Mouse (Mus musculus) limb, embryonic 12.5 days (tissue): ENCODE data around the gene Asgr1. TPM values are rescaled to one million over a fixed set of nuclear protein-coding genes. Genes with fewer than 3 reads are reported as not detected.

Source experiments
- ATAC-seq: fragments of 200-750 bp; cut with Nextera tagmentation; 2 replicates; pipeline ENCODE4 v1.8.0; 2017; ENCODE audit warnings: low read depth, moderate TSS enrichment; ENCODE audit not compliant: insufficient number of reproducible peaks, insufficient read depth, low FRiP score, low TSS enrichment
- H3K27ac ChIP-seq: fragments of 300-500 bp; sonication (generic); 2 replicates; pipeline ENCODE4 v1.5.1; 2016; ENCODE audit warnings: mild to moderate bottlenecking, moderate library complexity
- H3K27me3 ChIP-seq: fragments of 300-500 bp; sonication (generic); 2 replicates; pipeline ENCODE4 v1.6.1; 2016; ENCODE audit warnings: mild to moderate bottlenecking, moderate library complexity
- H3K36me3 ChIP-seq: fragments of 300-500 bp; sonication (generic); 2 replicates; pipeline ENCODE4 v1.6.1; 2016; ENCODE audit warnings: mild to moderate bottlenecking, moderate library complexity
- H3K4me1 ChIP-seq: fragments of 300-500 bp; sonication (generic); replicated peaks from 2 replicates; pipeline ENCODE4 v1.6.1; 2016
- H3K4me2 ChIP-seq: fragments of 300-500 bp; sonication (generic); 2 replicates; pipeline ENCODE4 v1.6.1; 2016; ENCODE audit warnings: mild to moderate bottlenecking, moderate library complexity
- H3K4me3 ChIP-seq: fragments of 300-500 bp; sonication (generic); replicated peaks from 2 replicates; pipeline ENCODE4 v1.5.1; 2016; ENCODE audit warnings: mild to moderate bottlenecking
- H3K9ac ChIP-seq: fragments of 300-500 bp; sonication (generic); replicated peaks from 2 replicates; pipeline ENCODE4 v1.6.1; 2016; ENCODE audit warnings: mild to moderate bottlenecking, moderate library complexity
- H3K9me3 ChIP-seq: fragments of 300-500 bp; sonication (generic); 2 replicates; pipeline ENCODE4 v1.6.1; 2016; ENCODE audit warnings: mild to moderate bottlenecking, moderate library complexity
- WGBS: fragments of 180-500 bp; shearing (Covaris S2); methylation state at CpG from one replicate; pipeline ENCODE4 v1.1.7; 2016; 5-methylcytosine and 5-hydroxymethylcytosine counted together
- polyA plus RNA-seq: library from polyadenylated mRNA; unstranded; fragments of >200 nt; fragmentation: Nextera tagmentation; extraction: Ambion mirVana; gene quantifications from 2 replicates; pipeline ENCODE4 v1.2.1, GENCODE M21; 2016

The Asgr1 gene
- polyA plus RNA-seq, 1 experiment from 2014 or later = 2.3 TPM

DNA sequence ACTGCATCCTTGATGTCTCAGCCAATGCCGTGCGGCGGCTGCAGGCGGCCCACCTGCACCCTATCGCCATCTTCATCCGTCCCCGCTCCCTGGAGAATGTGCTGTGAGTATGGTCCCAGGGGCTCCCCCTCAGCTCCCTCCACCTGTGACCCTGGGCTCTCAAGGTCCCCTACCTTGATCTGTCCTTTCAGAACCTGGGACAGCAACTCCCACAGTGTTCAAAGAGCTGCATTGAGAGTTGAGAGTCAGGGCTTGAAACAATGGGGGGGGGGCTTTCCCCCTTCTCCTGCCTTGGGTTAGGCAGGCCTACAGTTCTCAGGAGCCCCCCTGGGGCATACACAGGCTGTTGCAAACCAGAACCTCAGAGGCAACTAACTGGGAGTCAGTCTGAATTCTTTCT, 10.2 kb upstream of the Asgr1 start:
- Histone ChIP-seq H3K27me3 (no peaks in the 10 kb centered on the region), H3K27ac (no peak overlapping the region), H3K9ac (no peak overlapping the region), H3K4me2 (no peak overlapping the region), H3K36me3 (peaks cover 72% of the 10 kb centered on the region), H3K4me3 (no peak overlapping the region), H3K4me1 (no peaks in the 10 kb centered on the region), H3K9me3 (no peaks in the 10 kb centered on the region)
- no peak for ATAC-seq
- WGBS = 85% methylated on average over 7 of the region's 7 CpGs

DNA sequence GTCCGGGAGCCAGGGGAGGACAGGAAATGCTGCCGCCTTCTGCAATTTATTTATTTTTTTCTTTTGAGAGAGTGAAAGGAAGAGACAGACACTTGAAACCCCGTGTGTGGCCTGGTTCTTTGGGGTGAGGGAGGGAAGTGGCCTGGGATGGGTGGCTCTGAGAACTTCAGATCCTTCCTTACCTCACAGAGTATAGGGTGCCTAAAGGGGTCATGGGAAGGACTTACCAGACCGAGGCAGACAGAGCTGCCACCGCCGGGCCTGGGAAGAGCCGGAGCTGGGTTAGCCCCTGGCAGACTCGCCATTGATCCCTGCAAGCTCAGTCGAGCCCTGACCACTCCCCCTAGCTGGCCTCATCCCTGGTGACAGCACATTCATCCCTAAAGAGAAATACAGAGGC, 8.4 kb upstream of the Asgr1 start:
- Histone ChIP-seq H3K27me3 (no peaks in the 10 kb centered on the region), H3K36me3 (peaks cover 54% of the 10 kb centered on the region), H3K4me3 (no peak overlapping the region), H3K9me3 (no peaks in the 10 kb centered on the region), H3K4me2 (no peak overlapping the region), H3K27ac (no peak overlapping the region), H3K9ac (no peak overlapping the region), H3K4me1 (no peaks in the 10 kb centered on the region)
- ATAC-seq = no peak
- WGBS = 43% methylated on average over 9 of the region's 9 CpGs

DNA sequence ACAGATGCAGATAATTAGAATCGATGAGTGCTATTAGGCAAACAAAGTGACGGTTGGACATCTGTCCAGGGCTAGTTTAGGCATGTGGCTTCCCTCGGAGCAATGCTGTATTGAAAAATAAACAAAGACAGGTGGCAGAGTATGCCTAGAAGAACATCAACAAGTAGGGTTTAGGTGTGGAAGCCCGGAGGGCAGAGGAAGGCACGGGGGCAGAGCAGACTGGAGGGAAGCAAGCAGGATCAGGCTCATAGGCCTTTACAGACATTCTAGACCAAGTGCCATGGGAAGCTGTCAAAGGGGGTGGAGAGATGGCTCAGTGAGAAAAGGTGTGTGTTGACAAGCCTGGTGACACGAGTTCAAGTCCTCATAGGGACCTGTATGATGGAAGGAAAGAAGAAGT, 4.5 kb upstream of the Asgr1 start:
- H3K4me1 ChIP-seq = 0 out of 2 replicates have a peak, but pooled peaks cover 3% of the 10 kb centered on the region
- H3K36me3 ChIP-seq = peaks cover 15% of the 10 kb centered on the region
- no peak overlapping the region for H3K4me3 ChIP-seq
- H3K27me3 ChIP-seq = 0 out of 2 replicates have a peak, but pooled peaks cover 3% of the 10 kb centered on the region
- no peak overlapping the region for H3K4me2 ChIP-seq
- H3K27ac ChIP-seq = no peak overlapping the region
- no peak for ATAC-seq
- WGBS = 54% methylated on average over 6 of the region's 6 CpGs
- H3K9me3 ChIP-seq = no peaks in the 10 kb centered on the region
- no peak overlapping the region for H3K9ac ChIP-seq

DNA sequence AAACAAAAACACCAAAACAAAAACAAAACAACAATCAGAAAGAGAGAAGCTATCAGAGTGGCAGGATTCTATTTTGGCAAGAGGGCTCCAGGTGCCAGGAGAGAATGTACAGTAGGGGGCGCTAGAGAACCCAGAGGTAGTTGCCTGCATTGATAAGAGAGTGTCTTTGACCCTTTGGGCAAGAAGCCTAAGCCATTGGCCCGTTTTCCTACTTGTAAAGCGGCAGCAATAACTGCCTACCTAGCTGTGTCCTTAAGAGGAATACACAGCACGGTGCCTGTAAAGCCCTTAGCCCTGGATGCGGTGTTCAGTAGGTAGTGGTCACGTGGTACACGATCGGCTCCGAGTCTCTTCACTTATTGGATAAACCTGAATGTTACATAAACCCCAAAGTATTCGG, 4.1 kb upstream of the Asgr1 start:
- H3K36me3 ChIP-seq = peaks cover 11% of the 10 kb centered on the region
- no peak overlapping the region for H3K4me3 ChIP-seq
- no peaks in the 10 kb centered on the region for H3K9me3 ChIP-seq
- 0 out of 2 replicates have a peak, but pooled peaks cover 3% of the 10 kb centered on the region for H3K4me1 ChIP-seq
- H3K4me2 ChIP-seq = no peak overlapping the region
- H3K9ac ChIP-seq = no peak overlapping the region
- H3K27me3 ChIP-seq = 0 out of 2 replicates have a peak, but pooled peaks cover 5% of the 10 kb centered on the region
- ATAC-seq = no peak
- WGBS = 58% methylated on average over 10 of the region's 10 CpGs
- H3K27ac ChIP-seq = no peak overlapping the region

DNA sequence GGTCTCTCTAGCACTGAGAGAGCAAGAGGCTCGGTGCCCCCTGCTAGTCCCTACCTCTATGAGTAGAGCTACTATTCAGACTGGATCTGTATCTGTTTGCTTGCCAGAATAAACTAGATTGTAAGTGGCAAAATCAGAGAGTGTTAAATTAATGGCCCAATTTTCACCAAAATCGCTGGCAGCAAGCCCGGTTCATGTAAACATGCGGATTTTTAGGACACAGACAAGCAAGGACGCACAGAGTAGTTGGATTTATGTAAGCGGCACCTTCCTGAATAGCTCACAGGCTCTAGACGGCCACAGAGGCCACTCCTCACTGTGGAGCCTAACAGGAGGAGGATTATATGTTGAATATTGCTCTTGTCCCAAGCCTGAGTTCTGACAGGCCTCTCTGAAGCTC, 729 bp upstream of the Asgr1 start:
- no peak overlapping the region for H3K4me3 ChIP-seq

DNA sequence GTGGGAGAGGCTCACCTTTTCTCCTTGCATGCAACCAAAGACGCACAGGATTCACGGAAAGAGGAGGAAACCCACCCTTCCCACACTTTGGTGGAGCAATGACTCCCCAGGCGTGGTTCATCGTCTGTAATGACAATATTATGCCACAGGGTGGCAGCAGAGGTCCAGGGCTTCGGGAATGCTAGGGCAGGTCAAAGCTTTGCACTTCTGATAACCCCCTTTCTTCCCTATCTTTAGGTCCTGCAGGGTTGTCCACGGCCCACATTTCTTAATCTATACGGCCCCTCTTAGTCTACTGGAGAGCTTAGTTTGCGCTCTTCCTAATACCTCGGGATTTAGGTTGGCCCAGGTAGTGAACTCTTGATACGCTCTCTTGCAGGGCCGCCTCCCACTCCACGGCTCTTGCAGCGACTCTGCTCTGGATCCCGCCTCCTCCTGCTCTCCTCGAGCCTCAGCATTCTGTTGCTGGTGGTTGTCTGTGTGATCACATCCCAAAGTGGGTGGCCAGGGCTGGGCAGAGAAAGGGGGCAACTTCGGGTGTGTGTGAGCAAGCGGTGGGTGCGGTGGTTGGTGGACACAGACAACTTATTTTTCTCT, 1.8 kb downstream of the Asgr1 start:
- H3K27me3 ChIP-seq = 0 out of 2 replicates have a peak, but pooled peaks cover 7% of the 10 kb centered on the region
- peak overlapping the region; percentile 37 for H3K4me2 ChIP-seq
- H3K9me3 ChIP-seq = no peaks in the 10 kb centered on the region
- peaks cover 27% of the 10 kb centered on the region for H3K4me1 ChIP-seq
- no peak overlapping the region for H3K4me3 ChIP-seq
- peak overlapping the region; percentile 20; the same call in 1 of the 2 replicates for H3K27ac ChIP-seq
- 29% methylated on average over 18 of the region's 18 CpGs for WGBS
- H3K36me3 ChIP-seq = no peaks in the 10 kb centered on the region
- peak; percentile 49 for ATAC-seq
- H3K9ac ChIP-seq = no peak overlapping the region

More for the DNA sequence above, 729 bp upstream of the Asgr1 start:
- Histone ChIP-seq H3K4me1 (peaks cover 24% of the 10 kb centered on the region), H3K27ac (0 out of 2 replicates have a peak overlapping the region, but pooled peaks have one; percentile 17), H3K36me3 (no peaks in the 10 kb centered on the region), H3K9me3 (no peaks in the 10 kb centered on the region), H3K27me3 (0 out of 2 replicates have a peak, but pooled peaks cover 7% of the 10 kb centered on the region), H3K4me2 (no peak overlapping the region), H3K9ac (no peak overlapping the region)
- WGBS = 68% methylated on average over 7 of the region's 7 CpGs
- ATAC-seq = no peak

DNA sequence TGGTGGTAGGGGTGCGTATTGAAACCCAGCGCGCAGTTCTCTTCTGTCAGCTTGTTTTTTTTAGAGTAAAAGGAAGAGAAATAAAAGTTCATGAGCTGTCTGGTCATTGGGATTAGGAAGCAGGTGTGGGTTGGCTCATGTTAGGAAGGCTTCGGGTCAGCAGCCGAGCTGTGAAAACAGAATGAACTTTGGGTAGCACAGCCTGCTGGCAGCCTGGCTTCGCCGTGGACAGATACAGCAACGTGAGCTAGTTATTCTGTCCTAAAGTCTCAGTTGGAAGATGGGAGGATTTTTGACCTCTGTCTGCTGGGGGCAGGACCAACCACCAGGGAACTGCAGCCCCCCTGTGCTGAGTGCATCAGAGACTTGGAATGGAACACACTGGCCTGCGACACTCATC, 3.9 kb downstream of the Asgr1 start:
- no peak for ATAC-seq
- H3K36me3 ChIP-seq = no peaks in the 10 kb centered on the region
- H3K9me3 ChIP-seq = peaks cover 3% of the 10 kb centered on the region
- 0 out of 2 replicates have a peak, but pooled peaks cover 7% of the 10 kb centered on the region for H3K27me3 ChIP-seq
- H3K4me1 ChIP-seq = peaks cover 27% of the 10 kb centered on the region
- H3K4me3 ChIP-seq = no peak overlapping the region
- no peak overlapping the region for H3K27ac ChIP-seq
- no peak overlapping the region for H3K4me2 ChIP-seq
- 83% methylated on average over 9 of the region's 9 CpGs for WGBS
- H3K9ac ChIP-seq = no peak overlapping the region

DNA sequence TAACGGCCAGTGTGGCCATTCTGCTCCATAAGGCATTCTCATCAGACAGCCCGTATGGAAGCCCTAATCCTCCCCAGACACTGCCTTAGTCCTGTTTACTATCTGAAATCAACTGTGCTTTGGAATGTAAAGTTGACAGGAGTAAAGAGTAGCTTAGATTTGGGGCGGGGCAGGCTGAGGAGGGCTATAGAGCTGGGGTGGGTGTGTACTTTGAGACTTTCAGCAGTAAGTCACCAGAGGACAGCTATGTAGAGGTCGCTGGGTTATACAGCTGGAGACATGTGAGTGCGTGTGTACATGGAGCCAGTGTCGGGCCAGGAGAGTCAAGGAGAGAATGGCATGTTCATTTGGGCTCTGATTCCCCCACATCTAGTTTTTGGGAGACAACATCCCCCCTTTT, 6.0 kb downstream of the Asgr1 start:
- no peak for ATAC-seq
- Histone ChIP-seq H3K4me1 (peaks cover 24% of the 10 kb centered on the region), H3K36me3 (no peaks in the 10 kb centered on the region), H3K4me2 (no peak overlapping the region), H3K4me3 (no peak overlapping the region), H3K9me3 (peaks cover 8% of the 10 kb centered on the region), H3K27ac (no peak overlapping the region), H3K9ac (no peak overlapping the region), H3K27me3 (0 out of 2 replicates have a peak, but pooled peaks cover under 1% of the 10 kb centered on the region)
- 57% methylated on average over 6 of the region's 6 CpGs for WGBS

DNA sequence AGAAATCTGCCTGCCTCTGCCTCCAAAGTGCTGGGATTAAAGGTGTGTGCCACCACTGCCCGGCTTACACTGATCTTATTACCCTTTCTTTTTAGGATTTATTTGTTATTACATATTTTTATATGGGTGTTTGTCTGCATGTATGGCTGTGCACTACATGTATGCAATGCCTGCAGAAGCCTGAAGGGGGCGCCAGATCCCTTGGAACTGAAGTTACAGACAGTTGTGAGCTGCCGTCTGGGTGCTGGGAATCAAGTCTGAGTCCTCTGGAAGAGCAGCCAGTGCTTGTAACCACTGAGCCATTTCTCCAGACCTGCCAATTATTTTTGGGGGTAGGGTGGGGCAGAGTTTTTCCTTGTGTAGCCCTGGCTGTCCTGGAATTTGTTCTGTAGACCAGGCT, 9.2 kb downstream of the Asgr1 start:
- H3K27ac ChIP-seq = no peak overlapping the region
- no peak overlapping the region for H3K4me2 ChIP-seq
- no peak overlapping the region for H3K9ac ChIP-seq
- H3K4me3 ChIP-seq = no peak overlapping the region
- 68% methylated on average over 3 of the region's 3 CpGs for WGBS
- ATAC-seq = no peak
- no peaks in the 10 kb centered on the region for H3K27me3 ChIP-seq
- peaks cover 8% of the 10 kb centered on the region for H3K9me3 ChIP-seq
- peaks cover 31% of the 10 kb centered on the region for H3K4me1 ChIP-seq
- no peaks in the 10 kb centered on the region for H3K36me3 ChIP-seq

DNA sequence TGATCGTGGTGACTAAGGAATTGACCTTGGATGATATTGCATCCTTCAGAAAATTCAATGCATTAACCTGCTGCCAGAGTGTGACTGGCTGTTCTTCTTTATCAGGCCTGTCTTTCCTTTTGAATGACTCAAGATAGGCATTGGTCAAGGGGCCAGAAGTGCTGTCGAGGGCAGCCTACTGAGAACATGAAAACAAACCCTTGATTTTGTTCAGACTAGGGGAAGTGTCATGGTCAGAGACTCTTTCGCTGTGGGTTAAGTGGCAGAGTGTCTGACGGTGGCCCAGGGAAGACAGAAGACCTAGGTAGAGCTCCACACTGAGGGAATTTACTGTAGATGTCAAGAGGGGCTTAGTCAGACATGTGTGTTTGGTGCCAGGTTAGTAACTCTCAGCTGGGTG, 12.8 kb downstream of the Asgr1 start:
- Histone ChIP-seq H3K27me3 (no peaks in the 10 kb centered on the region), H3K9me3 (peaks cover 8% of the 10 kb centered on the region), H3K9ac (no peak overlapping the region), H3K27ac (peak overlapping the region; percentile 79), H3K4me3 (no peak overlapping the region), H3K4me1 (peaks cover 37% of the 10 kb centered on the region), H3K36me3 (no peaks in the 10 kb centered on the region), H3K4me2 (0 out of 2 replicates have a peak overlapping the region, but pooled peaks have one; percentile 4)
- 75% methylated on average over 4 of the region's 4 CpGs for WGBS
- ATAC-seq = no peak

DNA sequence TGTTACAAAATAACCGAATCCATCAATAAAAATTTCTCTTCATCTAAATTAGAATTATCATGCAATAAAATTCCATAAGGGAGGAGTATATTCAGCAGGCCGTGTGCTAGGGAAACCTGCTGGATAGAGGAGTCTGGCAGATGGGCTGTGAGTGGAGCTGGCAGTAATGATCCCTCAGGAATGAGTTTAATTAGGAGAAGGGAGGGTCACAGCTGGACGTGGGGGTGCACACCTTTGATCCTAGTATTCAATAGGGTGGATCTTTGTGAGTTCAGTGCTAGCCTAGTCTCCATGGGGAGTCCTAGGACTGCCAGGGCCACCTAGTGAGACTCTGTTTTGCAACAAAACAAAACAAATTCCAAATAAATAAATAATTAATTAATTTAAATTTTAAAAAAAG, 14.4 kb downstream of the Asgr1 start:
- H3K9me3 ChIP-seq = 0 out of 2 replicates have a peak, but pooled peaks cover under 1% of the 10 kb centered on the region
- no peak for ATAC-seq
- peaks cover 42% of the 10 kb centered on the region for H3K4me1 ChIP-seq
- 29% methylated on average over 3 of the region's 3 CpGs for WGBS
- H3K27me3 ChIP-seq = no peaks in the 10 kb centered on the region
- no peak overlapping the region for H3K9ac ChIP-seq
- H3K27ac ChIP-seq = no peak overlapping the region
- no peak overlapping the region for H3K4me3 ChIP-seq
- no peak overlapping the region for H3K4me2 ChIP-seq
- H3K36me3 ChIP-seq = no peaks in the 10 kb centered on the region

DNA sequence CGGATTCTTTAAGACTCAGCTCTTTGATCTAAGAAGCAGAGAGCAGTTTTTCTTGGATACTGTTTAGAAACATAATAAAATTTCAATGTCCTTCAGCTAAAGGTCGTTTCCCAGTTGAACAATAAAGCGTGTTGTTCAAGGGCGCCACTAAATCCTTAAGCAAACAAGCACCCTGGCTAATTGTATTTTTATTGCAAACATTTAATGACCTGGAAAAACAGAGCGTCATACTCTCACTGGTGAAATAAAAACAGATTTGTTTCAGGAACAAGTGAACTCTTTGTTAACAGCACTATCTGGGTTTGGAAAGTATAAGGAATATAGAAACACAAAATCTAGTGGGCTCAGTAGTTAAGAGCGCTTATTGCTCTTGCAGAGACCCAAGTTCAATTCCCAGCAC, 16.2 kb downstream of the Asgr1 start:
- 27% methylated on average over 6 of the region's 6 CpGs for WGBS
- peak overlapping the region; percentile 85 for H3K27ac ChIP-seq
- no peak overlapping the region for H3K9ac ChIP-seq

More for the DNA sequence above, 16.2 kb downstream of the Asgr1 start:
- no peak overlapping the region for H3K4me3 ChIP-seq
- H3K4me1 ChIP-seq = peaks cover 54% of the 10 kb centered on the region
- H3K36me3 ChIP-seq = no peaks in the 10 kb centered on the region
- no peaks in the 10 kb centered on the region for H3K27me3 ChIP-seq
- H3K9me3 ChIP-seq = no peaks in the 10 kb centered on the region
- peak overlapping the region; percentile 16; the same call in 1 of the 2 replicates for H3K4me2 ChIP-seq
- peak; percentile 58 for ATAC-seq
